Mouse (Mus musculus): ENCODE measurements around the gene Kncn.

Gene Kncn

DNA sequence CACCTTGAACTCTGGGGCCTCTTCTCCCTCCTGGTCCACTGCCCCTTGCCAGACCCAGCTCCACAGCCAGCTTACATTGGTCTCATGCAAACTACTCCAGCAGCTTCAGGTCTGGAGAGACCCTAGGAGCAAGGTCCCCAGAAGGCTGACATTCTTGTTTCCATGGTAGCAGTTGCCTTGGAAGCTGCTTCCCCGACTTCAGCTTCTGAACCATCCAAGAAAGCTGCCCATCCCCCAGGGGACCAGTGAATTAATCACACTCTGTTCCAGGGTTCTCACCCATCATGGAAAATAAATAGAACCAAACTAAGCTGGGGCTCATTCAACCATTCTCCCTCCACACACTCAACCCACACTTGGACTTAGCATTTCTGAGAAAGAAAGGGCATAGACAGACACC, 3.0 kb upstream of the Kncn start:
- no peak for DNase-seq

DNA sequence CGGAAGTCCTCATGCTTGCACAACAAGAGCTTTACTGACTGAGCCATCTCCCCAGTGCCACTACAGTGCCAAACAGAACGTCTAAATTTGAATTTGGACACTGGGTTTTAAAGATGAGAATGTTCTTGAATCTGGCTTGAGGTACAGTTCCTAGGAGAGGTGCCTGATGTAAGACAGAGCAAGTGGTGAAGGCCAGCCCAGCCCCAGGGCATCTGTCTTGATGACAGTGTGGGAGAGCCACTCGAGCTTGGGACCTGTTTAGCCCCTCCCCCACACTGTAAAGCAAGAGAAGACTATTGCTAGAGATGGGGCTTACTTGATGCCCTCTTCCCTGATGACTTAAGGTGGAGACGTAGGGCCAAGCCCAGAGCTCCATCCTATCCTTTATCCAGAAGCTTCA, 2.0 kb upstream of the Kncn start:
- no peak for DNase-seq

DNA sequence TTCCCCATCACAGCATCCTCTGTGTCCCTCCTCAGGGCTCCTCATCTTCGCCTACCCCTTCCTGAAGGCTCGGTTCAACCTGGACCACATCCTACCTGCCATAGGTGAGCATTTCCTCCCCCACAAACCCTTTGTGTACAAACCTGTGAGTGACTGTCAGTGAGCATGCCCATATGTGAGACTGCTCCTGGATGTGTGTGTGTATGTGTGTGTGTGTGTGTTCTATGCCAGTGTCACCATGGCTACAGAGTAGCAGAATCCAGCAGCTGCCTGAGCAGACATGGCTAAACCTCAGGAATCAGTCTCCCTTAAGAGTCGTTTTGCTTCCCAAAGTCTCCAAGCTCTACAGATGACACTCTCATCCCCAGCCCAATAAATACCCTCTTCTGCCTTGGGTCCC, 1.6 kb downstream of the Kncn start:
- DNase-seq: no peak

DNA sequence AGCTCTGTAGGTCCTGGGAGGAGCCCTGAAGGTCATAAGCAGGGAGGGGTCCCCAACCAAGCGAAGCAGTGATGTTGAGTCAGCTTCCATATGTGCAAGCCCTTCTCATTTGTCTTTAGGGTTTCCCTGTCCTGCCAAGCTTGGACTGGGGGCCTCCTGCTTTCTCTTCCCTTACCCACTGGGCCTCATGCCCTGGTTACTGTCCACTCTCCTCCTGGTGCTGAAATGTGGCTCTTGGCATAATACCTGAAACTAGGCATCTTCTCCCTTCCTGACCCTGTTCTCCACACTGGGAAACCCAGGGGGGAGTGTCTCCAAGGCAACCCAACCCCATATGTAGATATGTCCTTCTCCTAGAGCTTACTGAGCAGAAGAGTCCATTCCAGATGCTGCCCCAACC, 2.7 kb downstream of the Kncn start:
- DNase-seq: peak; percentile 34

DNA sequence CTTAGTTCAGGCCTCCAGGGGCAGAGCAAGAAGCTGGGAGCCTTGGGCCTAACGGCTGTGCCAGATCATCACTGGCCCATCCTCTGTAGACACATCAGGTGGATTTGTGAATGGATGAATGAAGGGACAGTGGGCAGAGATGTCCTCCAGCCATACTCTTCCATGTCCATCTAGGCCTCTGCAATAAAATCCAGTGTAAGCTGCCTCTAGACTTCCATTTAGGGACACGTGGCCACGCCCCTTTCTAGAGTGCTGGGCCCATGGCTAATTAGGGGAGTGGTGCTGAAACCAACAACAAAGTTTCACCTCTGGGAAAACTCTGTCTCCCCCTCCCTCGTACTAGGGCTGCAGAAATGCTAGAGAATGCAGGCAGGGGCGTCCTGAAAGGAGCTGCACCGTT, 5.9 kb downstream of the Kncn start:
- DNase-seq: no peak

DNA sequence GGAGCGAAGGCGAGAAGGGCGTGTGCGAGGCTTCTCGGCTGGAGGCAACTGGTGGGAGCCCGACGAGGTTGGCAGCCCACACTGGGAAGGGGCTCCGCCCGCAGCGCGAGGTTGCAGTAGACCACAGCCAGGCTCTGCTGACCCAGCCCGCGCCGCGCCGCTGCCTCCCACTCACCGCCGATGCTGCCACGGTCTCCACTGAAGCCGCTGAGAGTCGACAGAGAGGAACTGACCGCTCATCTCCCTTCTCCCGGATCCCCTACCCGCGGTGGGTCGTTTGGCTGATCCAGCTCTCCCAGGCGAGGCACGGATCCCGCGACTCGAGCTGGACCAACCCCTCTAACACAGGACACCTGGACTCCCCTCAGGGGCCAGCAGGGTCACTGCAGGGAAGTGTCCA, 6.4 kb downstream of the Kncn start, which contains the start of gene 6430628N08Rik:
Gene 6430628N08Rik, plus strand, starts transcription at position 113 of the 400 bp plus-strand sequence.
- no peak for DNase-seq

DNA sequence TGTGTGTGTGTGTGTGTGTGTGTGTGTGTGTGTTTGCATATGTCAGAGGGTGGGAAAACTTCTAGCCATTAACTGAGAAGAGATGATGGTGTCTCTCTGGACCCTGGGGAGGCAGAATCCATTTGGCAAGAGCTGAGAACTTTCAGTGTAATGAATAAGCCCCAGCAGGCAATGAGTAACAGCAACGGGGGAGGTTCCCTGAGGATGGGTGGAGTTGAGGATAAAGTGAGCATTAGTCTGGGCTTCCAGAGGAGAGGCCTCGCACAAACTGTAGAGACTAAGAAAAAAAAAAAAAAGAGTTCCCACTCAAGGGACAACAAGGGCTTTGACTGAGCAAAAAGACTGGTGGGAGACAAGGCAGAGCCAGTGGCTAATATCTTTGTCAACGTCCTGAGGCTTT, 10.1 kb downstream of the Kncn start:
- DNase-seq: peak; percentile 55

DNA sequence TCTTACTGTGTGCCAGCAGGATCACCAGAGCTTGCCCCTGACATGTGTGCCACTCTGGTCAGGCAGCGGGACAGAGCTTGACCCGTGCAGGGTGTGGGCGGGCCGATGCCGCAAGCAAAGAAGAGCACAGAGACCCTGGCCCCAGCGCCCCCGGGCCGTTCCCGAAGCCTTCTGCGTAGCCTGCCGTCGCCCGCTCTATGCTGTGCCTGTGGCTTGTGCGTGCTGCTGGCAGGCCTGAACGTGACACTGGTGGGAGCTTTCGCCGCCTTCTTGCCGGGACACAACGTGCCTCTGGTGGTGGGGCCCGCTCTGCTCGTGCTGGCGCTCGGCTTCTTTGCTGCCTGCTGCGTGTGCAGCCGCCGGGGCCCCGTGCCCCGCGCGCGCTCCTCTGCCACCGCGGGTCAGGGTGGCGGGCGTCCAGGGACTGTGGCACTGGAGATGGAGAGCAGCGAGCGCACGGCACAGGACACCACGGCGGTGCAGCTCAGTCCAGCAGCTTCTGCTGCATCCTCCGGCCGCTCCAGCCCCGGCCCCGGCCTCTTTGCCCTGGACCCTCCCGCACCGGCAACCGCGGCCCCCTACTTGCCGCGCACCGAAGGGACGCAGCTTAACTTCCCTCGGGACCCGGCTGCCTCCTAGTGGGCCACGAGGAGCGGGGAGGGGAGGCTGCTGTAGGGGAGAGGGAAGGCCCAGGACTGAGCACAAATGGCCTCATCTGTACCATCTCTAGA, 13.9 kb downstream of the Kncn start:
- DNase-seq: no peak

DNA sequence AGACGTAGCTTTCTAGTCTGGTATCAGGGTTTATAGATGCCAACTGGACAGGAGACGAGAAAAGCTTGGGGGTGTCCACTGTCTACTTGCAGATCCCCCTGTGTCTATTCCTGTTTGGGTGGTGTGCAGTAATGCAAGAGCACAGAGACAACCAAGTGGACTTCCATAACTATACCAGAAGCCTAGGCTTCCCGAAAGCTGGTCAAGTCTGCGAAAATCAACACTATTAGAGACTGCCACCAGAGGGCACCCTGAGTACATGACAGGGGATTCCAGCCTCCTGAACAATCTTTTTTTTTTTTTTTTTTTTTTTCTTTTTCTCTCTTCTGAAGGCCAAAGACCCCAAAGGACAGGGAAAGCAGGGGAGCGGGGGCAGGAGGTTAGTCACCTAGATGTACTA, 18.6 kb downstream of the Kncn start:
- peak; percentile 91 for DNase-seq

DNA sequence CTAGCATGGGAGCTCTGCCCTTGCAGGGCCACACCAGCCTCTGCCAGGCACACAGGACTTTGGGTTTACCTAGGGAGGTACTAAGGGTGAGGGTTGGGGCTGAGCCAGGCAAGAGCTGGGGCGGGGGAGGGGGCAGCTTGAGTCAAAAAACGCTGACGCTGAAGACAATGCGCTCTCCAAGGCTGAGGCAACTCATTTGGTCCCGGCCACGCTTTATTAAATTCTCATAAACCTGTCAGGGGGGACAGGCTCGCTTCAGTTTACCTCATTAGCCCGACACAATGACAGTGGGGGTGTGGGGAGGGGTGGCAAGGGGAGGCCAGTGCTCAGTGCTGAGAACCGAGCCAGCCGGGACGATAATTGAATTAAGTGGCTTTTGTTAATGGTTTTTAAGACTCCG, 20.2 kb downstream of the Kncn start:
- no peak for DNase-seq

DNA sequence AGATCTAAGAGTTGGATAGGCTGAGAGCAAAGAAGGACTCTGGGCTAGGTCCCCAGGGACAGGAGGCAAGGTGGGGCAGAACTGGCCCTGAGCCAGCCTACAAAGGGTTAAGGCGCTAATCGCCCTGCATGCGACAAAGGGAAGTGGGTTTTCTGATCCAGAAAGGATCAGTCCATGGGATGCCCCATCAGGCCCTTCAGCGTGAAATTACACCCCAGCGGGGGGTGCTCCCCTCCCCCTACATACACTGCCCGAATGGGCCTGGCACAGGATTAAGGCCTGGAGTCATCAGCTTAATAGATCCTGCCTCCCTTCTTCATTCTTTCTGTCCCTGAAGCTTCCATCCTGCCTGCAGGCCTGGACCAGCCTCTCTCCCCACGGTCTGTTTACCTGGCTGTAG, 21.5 kb downstream of the Kncn start:
- no peak for DNase-seq

DNA sequence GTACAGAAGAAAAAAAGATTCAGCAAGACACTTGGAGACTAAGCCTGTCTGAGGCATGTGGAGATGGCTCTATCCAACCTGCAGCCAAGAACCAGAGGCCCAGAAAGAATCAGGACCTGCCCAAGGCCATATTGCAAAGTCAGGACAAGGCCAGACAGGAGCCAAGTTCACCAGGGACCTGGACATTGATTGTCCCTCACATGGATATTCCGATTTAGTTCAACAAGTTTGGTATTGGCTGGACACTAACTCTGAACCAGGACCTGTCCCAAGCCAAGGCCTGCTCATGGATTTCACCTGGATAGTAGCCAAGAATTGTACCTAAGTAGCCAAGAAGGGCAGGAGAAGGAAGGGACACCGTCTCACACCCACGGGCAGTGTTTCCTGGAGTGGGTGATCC, 22.6 kb downstream of the Kncn start:
- no peak for DNase-seq

DNA sequence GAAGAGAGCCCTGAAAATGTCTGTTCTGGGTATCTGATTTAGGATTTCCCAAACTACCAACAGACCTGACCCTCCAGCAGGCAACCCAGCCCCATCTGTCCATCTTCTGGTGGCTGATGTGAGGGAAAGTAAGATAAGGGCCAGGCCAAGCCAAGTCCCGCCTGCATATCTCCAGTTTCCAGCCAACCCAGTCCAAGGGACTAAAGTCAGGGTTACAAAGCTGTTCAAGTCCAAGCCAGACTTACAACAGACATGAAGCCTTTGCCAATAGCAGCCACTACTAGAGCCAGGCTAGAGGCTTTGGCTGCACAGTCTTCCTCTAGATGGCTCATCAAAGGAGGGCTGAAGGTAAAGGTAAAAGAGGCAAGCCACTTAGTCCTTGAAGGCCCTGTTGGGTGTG, 23.8 kb downstream of the Kncn start:
- DNase-seq: no peak

DNA sequence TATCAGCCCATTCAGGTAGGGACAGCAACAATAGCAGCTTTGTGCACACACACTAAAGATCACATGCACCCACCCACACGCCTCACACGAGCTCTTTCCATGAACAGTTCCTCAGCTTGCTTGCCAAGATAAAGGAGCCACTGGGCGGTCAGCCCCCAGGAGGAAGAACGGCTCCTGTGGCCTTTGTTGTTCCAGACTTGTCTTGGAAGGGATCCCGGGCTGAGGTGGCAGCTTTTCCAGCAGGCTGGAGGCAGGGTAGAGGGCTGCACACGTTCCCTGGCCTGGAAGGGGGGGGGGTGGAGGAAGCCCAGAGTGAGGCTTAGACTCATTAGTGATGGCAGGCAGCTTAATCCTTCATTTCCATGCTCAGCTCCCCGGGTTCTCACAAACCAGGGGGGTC, 24.4 kb downstream of the Kncn start:
- peak; percentile 55 for DNase-seq

DNA sequence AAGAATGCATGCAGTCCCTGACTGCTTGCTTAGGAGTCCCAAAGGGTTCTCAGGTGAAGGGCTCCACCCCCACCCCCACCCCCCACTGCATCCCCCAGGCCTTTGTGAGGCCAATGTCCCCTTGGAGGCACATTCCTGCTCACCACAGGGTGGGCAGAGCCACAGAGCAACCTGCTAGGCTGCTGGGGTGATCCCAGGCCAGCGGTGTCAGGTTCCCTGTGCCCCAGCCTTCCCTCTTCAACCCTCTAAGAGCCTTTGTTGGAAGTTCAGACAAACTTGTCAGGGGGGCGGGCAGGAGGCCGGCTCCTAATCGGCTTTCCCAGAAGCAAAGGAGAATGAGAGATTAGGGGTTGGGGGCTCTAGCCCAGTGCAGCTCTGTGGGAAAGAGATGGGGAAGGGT, 27.4 kb downstream of the Kncn start:
- DNase-seq: no peak

DNA sequence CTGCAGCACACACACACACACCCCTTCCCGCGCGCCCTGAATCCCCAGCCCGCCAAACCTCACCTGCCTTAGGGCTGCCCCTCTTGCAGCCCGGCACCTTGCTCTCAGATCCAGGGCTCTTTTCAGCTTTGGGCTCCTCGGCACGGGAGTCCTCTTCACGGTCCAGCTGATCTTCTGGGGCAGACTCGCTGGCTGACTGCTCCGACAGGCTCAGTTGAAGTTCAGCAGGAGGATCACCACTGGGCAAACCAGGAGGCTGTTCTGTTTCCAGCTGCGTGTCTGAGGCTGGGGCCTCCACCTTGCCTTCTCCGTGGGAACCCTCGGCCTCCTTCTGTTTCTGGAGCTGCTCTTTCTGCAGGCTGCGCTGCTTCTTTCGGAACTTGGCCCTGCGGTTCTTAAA, 35.7 kb downstream of the Kncn start:
- no peak for DNase-seq

DNA sequence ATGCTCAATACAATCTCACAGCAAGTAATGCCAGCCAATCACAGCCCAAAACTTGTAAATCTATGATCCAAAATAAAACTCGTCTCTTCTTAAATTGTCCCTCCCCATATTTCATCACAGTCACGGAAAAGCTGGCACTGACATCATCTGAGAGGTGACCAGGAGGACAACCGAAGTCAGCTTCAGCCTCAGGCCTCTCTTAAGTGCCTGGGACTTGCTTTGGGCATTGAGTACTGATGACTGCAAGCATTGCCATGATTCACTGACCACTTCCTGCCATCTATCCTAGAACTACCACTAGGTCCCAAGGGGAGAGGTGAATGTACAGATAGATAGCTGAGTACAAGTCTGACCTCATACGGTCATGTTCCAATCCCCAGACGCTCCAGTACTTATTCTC, 38.5 kb downstream of the Kncn start:
- no peak for DNase-seq

DNA sequence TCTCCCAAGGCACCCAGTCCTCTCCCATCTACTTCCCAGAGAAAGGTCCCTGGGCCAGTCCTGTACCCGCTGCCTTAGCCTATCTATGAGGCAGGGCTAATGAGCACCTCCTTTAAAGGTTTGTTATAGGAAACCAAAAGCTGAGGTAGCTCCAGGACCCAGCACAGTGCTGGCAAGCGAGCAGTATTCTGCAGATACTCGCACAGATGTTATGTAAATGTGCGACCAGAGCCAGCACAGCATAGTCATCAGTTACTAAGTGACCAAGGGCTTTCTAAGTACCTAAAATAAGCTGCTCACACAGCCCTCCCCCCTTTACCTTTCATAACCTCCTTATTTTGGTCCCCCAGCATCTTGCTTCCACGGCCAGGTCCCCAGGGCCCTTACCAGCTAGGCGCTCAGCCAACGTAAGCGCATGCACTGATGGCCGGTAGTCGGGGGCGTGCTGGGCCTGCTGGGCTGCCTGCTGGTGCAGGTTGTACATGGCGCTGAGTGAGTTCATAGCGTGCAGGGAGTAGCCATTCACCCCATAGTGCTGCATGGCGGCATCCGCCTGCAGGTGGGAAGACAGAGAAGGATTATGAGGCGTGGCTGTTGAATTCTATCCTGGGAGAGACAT, 39.2 kb downstream of the Kncn start:
- DNase-seq: no peak

DNA sequence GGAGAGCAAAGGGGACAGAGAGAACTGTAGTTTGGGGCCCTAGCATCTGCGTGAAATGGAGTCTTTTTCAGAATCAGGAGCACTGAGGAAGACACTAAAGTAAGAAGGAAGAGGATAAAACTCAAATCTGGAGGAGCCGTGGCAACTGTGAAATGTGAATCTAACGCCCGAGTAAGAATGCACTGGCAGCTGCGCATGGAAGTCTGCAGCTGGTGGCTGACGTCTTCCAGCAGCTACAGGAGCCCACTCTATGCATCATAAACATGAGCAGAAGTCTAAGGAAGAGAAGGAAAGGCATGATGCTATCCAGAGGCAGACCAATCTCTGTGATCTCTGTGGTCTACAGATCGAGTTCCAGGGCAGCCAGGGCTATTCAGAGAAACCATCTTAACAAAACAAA, 43.4 kb downstream of the Kncn start:
- DNase-seq: no peak

DNA sequence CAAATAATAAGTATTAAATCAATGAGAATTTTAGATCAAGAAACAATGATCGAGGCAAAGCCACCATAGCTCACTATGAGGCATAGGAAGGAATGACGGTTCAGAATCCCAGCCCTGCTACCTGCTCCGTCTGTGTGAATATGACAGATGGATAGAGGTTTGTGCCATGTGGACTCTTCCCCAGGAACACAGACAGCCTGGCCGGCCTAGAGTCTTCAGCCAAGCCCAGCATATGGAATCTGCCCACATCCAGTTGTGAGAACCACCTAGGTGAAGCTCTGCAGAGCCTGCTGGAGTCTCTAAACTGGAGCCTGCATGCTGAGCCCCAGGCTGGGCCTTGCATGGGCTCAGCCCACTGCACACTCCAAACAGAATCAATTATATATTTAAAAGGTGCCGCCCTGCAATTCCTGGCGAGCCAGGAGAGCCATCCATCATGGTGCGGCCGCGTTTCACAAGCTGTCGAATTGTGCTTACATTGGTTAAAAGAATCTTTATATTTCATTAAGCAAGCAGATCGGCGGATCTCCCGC, 47.4 kb downstream of the Kncn start:
- no peak for DNase-seq

DNA sequence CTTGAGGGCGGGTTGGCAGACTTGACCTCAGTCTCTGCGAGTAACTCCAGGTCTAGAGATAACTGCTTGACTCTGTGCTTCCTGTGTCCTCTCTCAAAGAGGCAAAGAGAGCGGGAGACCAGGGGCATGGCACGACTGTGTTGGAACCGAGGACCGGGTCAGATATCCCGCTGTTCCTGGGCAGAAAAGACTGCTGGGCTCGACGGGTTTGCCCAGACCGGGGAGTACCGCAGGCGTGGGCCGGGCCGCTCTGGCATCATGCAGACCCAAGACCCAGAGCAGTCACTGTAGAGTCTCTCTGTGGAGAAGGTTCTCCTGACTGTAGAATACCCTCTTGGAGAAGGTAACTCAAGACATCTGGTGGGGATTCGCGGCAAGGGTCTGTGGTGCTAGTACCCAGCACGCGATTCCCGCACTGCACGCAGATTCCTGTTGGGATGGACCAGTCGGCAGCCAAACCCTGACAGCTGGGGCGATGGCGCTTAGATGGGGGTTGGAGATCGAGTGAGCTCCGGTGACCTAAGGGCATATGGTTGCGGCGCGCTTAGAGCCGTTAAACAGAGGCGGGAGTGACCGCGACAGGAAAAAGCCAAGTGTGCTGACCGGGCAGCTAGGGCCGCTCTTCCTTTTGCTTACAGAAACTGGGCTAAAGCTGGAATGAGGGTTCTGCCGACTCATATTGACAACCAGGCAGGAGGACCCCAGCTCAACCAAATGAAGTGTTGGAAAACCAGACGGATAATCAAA, 51.8 kb downstream of the Kncn start:
- peak; percentile 11 for DNase-seq

DNA sequence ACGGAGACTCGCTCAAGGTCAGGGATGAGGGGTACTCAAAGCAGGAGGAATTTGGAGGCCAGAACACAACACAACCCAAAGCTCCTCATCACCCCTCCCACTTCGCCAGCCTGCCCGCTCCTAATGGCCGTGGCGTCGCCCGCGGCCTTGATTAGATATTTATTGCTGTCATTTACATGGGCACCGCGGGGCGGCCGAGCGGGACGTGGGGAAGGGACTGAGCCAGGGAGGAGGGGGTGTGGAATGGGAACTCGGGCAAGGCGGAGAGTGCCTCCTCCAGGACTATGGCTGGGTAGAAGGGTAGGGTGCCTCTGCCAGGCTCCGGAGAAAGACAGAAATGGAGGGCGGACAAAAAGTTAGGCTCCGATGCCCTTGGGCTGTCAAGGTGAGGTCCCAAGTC, 52.4 kb downstream of the Kncn start:
- no peak for DNase-seq

DNA sequence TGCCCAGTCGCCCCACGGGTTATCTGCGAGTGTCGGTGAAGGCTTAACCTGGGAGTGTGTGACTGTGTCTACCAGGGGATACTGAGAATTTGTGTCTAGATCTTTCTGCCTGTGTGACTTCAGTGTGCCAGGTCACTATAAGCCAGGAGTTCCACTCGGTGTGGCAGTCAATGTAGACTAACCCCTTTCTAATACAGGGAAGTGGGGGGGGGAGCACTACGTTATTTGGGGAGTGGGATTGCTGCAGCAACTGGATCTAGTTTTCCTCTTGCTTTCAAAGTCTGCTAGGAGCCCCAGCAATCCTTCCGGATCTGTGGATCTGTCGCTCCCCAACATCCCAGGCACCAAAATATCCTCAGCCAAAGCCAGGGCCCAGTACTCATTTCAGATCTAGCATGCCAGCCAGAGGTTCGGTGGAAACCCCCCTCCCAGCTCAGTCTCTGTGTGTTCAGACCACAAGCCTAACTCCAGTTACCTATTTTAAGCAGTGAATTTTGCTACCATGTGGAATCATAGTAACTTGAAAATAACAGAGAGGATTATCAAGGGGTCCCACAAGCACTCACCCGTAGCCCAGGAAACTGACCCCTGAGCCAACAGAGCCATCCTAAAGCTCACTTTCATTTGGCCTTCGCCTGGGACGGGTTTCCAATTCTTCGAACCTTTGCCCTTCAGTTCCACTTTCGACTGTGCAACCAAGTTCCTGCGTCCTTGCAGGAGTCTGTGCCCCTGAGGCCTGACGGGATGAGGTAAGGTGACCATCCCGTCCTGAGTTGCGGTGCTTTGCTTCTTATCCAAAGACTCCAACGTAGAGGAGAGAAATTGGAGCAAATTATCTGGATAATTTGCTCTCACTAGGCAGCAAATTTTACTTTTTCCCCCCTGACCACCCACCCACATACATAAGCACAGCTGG, 53.1 kb downstream of the Kncn start:
- no peak for DNase-seq

Measured in kidney, postnatal 10 days (tissue).